Mouse (Mus musculus) hindbrain, embryonic 12.5 days (tissue): Measurements from ENCODE around the gene Lrig3. TPM values are rescaled to one million over a fixed set of nuclear protein-coding genes. Genes with fewer than 3 reads are reported as not detected.

Source experiments
- ATAC-seq: fragments of 200-750 bp; cut with Nextera tagmentation; 2 replicates; pipeline ENCODE4 v1.8.0; 2017; ENCODE audit warnings: moderate TSS enrichment; ENCODE audit not compliant: low FRiP score
- H3K27ac ChIP-seq: fragments of 300-500 bp; sonication (generic); 2 replicates; pipeline ENCODE4 v1.5.1; 2016; ENCODE audit warnings: mild to moderate bottlenecking
- H3K27me3 ChIP-seq: fragments of 300-500 bp; sonication (generic); 2 replicates; pipeline ENCODE4 v1.6.1; 2016; ENCODE audit warnings: mild to moderate bottlenecking
- H3K36me3 ChIP-seq: fragments of 300-500 bp; sonication (generic); 2 replicates; pipeline ENCODE4 v1.6.1; 2016; ENCODE audit warnings: mild to moderate bottlenecking
- H3K4me1 ChIP-seq: fragments of 300-500 bp; sonication (generic); 2 replicates; pipeline ENCODE4 v1.6.1; 2016
- H3K4me2 ChIP-seq: fragments of 300-500 bp; sonication (generic); replicated peaks from 2 replicates; pipeline ENCODE4 v1.6.1; 2016; ENCODE audit warnings: mild to moderate bottlenecking
- H3K4me3 ChIP-seq: fragments of 300-500 bp; sonication (generic); 2 replicates; pipeline ENCODE4 v1.5.1; 2016; ENCODE audit warnings: mild to moderate bottlenecking
- H3K9ac ChIP-seq: fragments of 300-500 bp; sonication (generic); 2 replicates; pipeline ENCODE4 v1.6.1; 2016; ENCODE audit warnings: mild to moderate bottlenecking, moderate library complexity
- H3K9me3 ChIP-seq: fragments of 300-500 bp; sonication (generic); replicated peaks from 2 replicates; pipeline ENCODE4 v1.6.1; 2016; ENCODE audit warnings: mild to moderate bottlenecking
- WGBS: fragments of 180-500 bp; shearing (Covaris S2); methylation state at CpG from one replicate; pipeline ENCODE4 v1.1.7; 2016; 5-methylcytosine and 5-hydroxymethylcytosine counted together
- microRNA-seq: library from miRNA; unstranded; fragments of <30 nt; microRNA quantifications from one replicate; pipeline ENCODE4, GENCODE M21; 2017
- polyA plus RNA-seq: library from polyadenylated mRNA; unstranded; fragments of >200 nt; fragmentation: Nextera tagmentation; extraction: Ambion mirVana; gene quantifications from 2 replicates; pipeline ENCODE4 v1.2.1, GENCODE M21; 2016

The Lrig3 gene
- polyA plus RNA-seq, 1 experiment from 2014 or later = 24.3 TPM

DNA sequence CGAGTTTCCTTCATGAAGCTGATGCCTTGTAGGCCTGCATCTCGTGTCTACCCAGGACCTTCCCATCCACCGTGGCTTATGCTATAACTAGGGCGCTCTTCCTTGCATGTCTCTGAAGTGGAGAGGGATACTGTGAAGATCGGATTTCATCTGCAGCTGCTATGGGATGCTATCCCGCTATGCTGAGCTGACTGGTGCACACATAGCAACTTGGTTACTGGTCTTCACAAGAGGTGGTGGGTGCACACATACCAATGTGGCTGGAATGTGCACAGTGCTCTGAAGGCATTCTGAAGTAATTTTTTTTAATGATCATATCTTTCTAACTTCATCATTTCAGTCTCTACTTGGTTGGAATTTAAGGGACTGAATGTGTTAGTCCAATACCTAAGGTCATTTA, 49.7 kb downstream of the Lrig3 start:
- no peak overlapping the region for H3K9ac ChIP-seq
- peaks cover 52% of the 10 kb centered on the region for H3K36me3 ChIP-seq
- H3K27me3 ChIP-seq = no peaks in the 10 kb centered on the region
- no peak overlapping the region for H3K4me3 ChIP-seq
- H3K9me3 ChIP-seq = no peaks in the 10 kb centered on the region
- H3K4me1 ChIP-seq = no peaks in the 10 kb centered on the region
- no peak overlapping the region for H3K4me2 ChIP-seq
- ATAC-seq = no peak
- no peak overlapping the region for H3K27ac ChIP-seq
- 93% methylated on average over 6 of the region's 6 CpGs for WGBS

- Histone ChIP-seq H3K4me1 (no peaks in the 10 kb centered on the region), H3K4me3 (no peak overlapping the region), H3K27ac (no peak overlapping the region), H3K36me3 (peaks cover 26% of the 10 kb centered on the region), H3K9ac (no peak overlapping the region), H3K4me2 (no peak overlapping the region), H3K9me3 (no peaks in the 10 kb centered on the region), H3K27me3 (no peaks in the 10 kb centered on the region)
- WGBS = 90% methylated on average over 15 of the region's 15 CpGs
- ATAC-seq = no peak
These were observed 53.5 kb downstream of the Lrig3 start for GRCm38 (mm10) chr10:126019350-126019991.

DNA sequence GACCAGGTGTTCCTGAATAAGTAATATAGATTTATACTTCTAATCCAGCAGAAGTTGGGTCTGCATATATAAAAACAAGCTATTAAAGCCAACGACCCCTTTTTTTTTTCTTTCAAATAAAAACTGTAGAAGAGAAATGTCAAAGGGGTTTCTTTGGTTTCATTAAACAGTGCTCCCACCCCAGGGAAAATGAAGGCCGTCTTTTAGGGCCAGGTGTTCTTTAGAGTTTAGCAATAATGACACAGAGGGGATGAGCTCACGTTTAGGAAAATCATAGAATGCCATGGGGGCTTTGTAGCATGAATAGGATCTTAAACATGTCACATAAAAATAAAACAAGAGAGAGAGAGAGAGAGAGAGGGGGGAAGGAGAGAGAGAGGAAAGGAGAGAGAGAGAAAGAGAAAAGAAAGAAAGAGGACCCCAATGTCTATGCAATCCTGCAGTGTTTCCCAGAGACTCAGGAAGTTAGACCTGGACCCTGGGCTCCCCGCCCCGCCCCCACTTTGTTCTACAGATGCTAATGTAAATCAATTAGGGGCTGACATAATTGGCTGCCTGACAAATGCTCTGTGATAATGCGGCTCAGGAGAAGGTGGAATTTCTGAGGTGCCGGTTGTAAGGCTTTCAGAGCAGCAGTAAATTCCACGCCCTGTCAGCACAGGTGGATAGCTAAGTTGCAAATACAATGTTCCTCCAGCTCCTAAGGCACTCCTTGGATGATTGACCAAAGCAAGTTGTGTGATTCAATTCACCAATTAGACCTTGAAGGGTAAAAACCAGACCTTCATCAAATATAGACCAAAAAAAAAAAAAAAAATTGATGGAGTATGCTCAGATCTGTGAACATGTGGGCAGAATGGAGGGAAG, 62.8 kb downstream of the Lrig3 start:
- Histone ChIP-seq H3K9me3 (no peaks in the 10 kb centered on the region), H3K27ac (no peak overlapping the region), H3K4me2 (no peak overlapping the region), H3K4me1 (peaks cover 6% of the 10 kb centered on the region; the same call in 1 of the 2 replicates), H3K9ac (no peak overlapping the region), H3K27me3 (no peaks in the 10 kb centered on the region), H3K36me3 (no peaks in the 10 kb centered on the region), H3K4me3 (no peak overlapping the region)
- ATAC-seq = no peak
- WGBS = 33% methylated on average over 8 of the region's 8 CpGs

DNA sequence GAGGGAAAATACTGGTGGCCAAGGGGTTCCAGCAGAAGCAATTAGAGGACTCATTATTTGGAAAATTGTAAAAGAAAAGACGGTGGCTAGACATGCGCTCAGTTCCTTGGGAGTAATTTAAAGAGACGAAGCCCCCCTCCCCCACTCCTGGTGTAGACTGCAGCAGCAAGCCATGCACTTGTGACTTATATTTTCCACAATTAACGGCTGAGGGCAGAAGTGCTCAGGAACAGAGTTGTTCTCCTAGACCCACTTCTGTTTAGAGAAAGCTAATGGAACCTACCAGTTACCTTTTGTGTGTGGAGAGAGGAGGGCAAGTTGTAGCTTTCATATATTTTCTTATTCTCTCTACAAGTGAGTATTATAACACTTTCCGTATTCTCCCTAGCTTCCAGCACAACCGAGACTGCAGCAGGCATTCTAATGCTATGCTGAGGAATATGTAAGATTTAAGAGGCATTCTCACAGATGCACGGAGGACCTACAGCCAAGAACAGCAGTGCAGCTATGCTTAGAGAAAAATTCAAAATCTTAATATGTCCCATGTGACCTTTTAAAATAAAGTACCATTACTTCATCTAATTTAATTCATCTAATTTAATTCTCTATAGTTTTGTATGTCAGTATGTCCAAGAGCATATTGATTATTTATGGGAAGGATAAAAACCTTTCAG, 63.6 kb downstream of the Lrig3 start:
- Histone ChIP-seq H3K9me3 (no peaks in the 10 kb centered on the region), H3K36me3 (no peaks in the 10 kb centered on the region), H3K4me2 (no peak overlapping the region), H3K9ac (no peak overlapping the region), H3K27ac (no peak overlapping the region), H3K4me3 (no peak overlapping the region), H3K27me3 (no peaks in the 10 kb centered on the region), H3K4me1 (peaks cover 6% of the 10 kb centered on the region; the same call in 1 of the 2 replicates)
- WGBS = 71% methylated on average over 7 of the region's 7 CpGs
- no peak for ATAC-seq

GRCm38 (mm10) chr10:126056881-126057280, 90.9 kb downstream of the Lrig3 start:
- no peaks in the 10 kb centered on the region for H3K9me3 ChIP-seq
- no peaks in the 10 kb centered on the region for H3K36me3 ChIP-seq
- WGBS = 52% methylated on average over 3 of the region's 3 CpGs
- no peak overlapping the region for H3K27ac ChIP-seq
- H3K4me3 ChIP-seq = no peak overlapping the region
- H3K9ac ChIP-seq = no peak overlapping the region
- no peak for ATAC-seq
- no peak overlapping the region for H3K4me2 ChIP-seq
- no peaks in the 10 kb centered on the region for H3K27me3 ChIP-seq
- no peaks in the 10 kb centered on the region for H3K4me1 ChIP-seq

- H3K4me1 ChIP-seq = no peaks in the 10 kb centered on the region
- H3K4me3 ChIP-seq = no peak overlapping the region
- peaks cover 4% of the 10 kb centered on the region for H3K9me3 ChIP-seq
- no peaks in the 10 kb centered on the region for H3K36me3 ChIP-seq
- 89% methylated on average over 4 of the region's 4 CpGs for WGBS
- H3K27me3 ChIP-seq = no peaks in the 10 kb centered on the region
- no peak overlapping the region for H3K9ac ChIP-seq
- no peak overlapping the region for H3K4me2 ChIP-seq
- H3K27ac ChIP-seq = no peak overlapping the region
- no peak for ATAC-seq
These were observed 96.8 kb downstream of the Lrig3 start for GRCm38 (mm10) chr10:126062812-126063211.

Small RNA genes within 50 kb of the gene (microRNA-seq; reads per million reads assigned to microRNA genes)
- gene Gm22183 = not detected
